Mouse (Mus musculus): Measurements from ENCODE around the gene Gatad2b.
"Not testable (repeated sequence)": the region's sequence is repeated elsewhere in the genome, so short reads cannot be mapped to it uniquely, and the experiment has no call there.

The Gatad2b gene

GRCm38 (mm10) chr3:90265932-90266741 lies 26.8 kb upstream of the Gatad2b start:
- no peak for DNase-seq (ENCODE audit: low spot score)

GRCm38 (mm10) chr3:90266901-90267775 lies 25.8 kb upstream of the Gatad2b start:
- DNase-seq (ENCODE audit: low spot score), result no peak

GRCm38 (mm10) chr3:90268190-90268589 lies 24.8 kb upstream of the Gatad2b start:
- no peak for DNase-seq (ENCODE audit: low spot score)

GRCm38 (mm10) chr3:90268971-90269370 lies 24.0 kb upstream of the Gatad2b start:
- DNase-seq (ENCODE audit: low spot score), result no peak

GRCm38 (mm10) chr3:90270784-90271183 lies 22.2 kb upstream of the Gatad2b start:
- no peak for DNase-seq (ENCODE audit: low spot score)

- no peak for DNase-seq (ENCODE audit: low spot score)
Measured at GRCm38 (mm10) chr3:90272170-90272569, 20.8 kb upstream of the Gatad2b start.

GRCm38 (mm10) chr3:90273855-90274254 lies 19.1 kb upstream of the Gatad2b start:
- DNase-seq (ENCODE audit: low spot score), result no peak

GRCm38 (mm10) chr3:90275286-90275685 lies 17.7 kb upstream of the Gatad2b start:
- DNase-seq (ENCODE audit: low spot score), result no peak

GRCm38 (mm10) chr3:90276858-90277257 lies 16.1 kb upstream of the Gatad2b start:
- DNase-seq (ENCODE audit: low spot score), result no peak

- no peak for DNase-seq (ENCODE audit: low spot score)
Measured at GRCm38 (mm10) chr3:90277793-90278192, 15.2 kb upstream of the Gatad2b start.

- DNase-seq (ENCODE audit: low spot score), result no peak
Measured at GRCm38 (mm10) chr3:90278211-90278610, 14.8 kb upstream of the Gatad2b start.

- DNase-seq (ENCODE audit: low spot score), result no peak
Measured at GRCm38 (mm10) chr3:90279216-90279615, 13.8 kb upstream of the Gatad2b start.

GRCm38 (mm10) chr3:90279743-90280142 lies 13.2 kb upstream of the Gatad2b start:
- DNase-seq (ENCODE audit: low spot score), result no peak

- no peak for DNase-seq (ENCODE audit: low spot score)
Measured at GRCm38 (mm10) chr3:90280708-90281107, 12.3 kb upstream of the Gatad2b start.

- DNase-seq (ENCODE audit: low spot score), result no peak
Measured at GRCm38 (mm10) chr3:90284150-90284549, 8.8 kb upstream of the Gatad2b start.

GRCm38 (mm10) chr3:90289403-90289802 lies 3.6 kb upstream of the Gatad2b start:
- not testable (repeated sequence) for DNase-seq (ENCODE audit: low spot score)

GRCm38 (mm10) chr3:90290602-90291001 lies 2.4 kb upstream of the Gatad2b start:
- DNase-seq (ENCODE audit: low spot score), result no peak

- DNase-seq (ENCODE audit: low spot score), result no peak
Measured at GRCm38 (mm10) chr3:90291982-90292344, 1.0 kb upstream of the Gatad2b start.

GRCm38 (mm10) chr3:90293352-90294063 lies 530 bp downstream of the Gatad2b start:
- DNase-seq (ENCODE audit: low spot score), result no peak

- no peak for DNase-seq (ENCODE audit: low spot score)
Measured at GRCm38 (mm10) chr3:90294064-90294440, 1.1 kb downstream of the Gatad2b start.

- no peak for DNase-seq (ENCODE audit: low spot score)
Measured at GRCm38 (mm10) chr3:90294651-90295050, 1.7 kb downstream of the Gatad2b start.

GRCm38 (mm10) chr3:90305801-90306200 lies 12.8 kb downstream of the Gatad2b start:
- no peak for DNase-seq (ENCODE audit: low spot score)

- no peak for DNase-seq (ENCODE audit: low spot score)
Measured at GRCm38 (mm10) chr3:90309589-90309988, 16.6 kb downstream of the Gatad2b start.
